Mouse (Mus musculus): ENCODE data around the gene Leng1. TPM values are rescaled to one million over a fixed set of nuclear protein-coding genes. Genes with fewer than 3 reads are reported as not detected.
A peak's percentile ranks its signal among the peaks of the same experiment; 100 is the strongest.

Gene Leng1
- total RNA-seq, 4 experiments from 2014 or later: 2.8 to 4.8 (median 3.7) TPM

DNA sequence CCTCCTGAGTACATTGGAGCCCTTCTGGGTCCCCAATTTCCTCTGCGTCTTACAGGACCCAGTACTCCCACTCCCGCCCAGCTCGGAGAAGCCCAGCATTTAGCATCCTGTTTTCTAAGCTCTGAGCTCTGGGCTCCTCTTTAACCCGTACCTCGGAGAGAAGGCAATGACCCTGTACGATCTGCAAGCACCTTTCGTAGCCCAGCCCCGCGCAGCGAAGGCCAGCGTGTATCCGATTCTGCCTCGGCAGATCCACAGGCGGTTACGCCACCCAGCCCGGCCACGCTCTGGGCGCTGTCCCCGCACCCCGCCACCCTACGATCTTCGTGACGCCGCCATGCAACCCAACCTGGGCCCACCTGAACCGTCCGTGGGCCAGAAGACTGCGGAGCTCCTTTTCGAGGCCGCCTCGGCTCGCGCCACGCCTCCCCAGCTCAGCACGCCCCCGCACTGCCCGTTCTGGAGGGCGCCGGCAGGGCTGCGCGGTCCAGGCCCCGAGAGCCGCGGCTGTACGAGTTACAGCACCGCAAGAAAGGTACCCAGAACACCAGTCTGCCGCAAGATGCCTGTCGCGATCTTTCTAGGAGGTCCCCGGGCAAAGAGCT, 26.8 kb upstream of the Leng1 start, which contains the start of gene Tsen34:
TSS of gene Tsen34 (plus strand) at position 482 of the 605 bp plus-strand sequence.
- DNase-seq (ENCODE audit: low spot score in 2 of 2): no peak

DNA sequence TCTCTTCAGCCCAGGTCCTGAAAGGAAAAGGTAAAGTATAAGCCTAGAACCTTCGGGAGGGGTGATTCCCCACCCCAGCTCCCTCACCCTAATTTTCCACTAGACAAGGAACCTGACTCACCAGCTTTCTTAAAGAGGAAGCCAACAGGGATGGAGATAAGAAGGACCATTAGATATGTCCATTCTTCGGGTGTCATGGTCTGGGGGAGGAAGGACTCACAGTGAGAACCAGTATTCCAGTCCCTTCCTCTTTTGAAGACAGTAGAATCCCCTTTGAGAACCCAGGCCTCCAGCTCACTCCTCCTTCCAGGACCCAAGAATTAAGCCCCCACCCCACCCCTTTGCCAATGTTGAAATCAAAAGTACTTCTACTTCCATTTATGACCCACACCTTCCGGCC, 26.3 kb upstream of the Leng1 start:
- no peak for DNase-seq (ENCODE audit: low spot score in 2 of 2)

DNA sequence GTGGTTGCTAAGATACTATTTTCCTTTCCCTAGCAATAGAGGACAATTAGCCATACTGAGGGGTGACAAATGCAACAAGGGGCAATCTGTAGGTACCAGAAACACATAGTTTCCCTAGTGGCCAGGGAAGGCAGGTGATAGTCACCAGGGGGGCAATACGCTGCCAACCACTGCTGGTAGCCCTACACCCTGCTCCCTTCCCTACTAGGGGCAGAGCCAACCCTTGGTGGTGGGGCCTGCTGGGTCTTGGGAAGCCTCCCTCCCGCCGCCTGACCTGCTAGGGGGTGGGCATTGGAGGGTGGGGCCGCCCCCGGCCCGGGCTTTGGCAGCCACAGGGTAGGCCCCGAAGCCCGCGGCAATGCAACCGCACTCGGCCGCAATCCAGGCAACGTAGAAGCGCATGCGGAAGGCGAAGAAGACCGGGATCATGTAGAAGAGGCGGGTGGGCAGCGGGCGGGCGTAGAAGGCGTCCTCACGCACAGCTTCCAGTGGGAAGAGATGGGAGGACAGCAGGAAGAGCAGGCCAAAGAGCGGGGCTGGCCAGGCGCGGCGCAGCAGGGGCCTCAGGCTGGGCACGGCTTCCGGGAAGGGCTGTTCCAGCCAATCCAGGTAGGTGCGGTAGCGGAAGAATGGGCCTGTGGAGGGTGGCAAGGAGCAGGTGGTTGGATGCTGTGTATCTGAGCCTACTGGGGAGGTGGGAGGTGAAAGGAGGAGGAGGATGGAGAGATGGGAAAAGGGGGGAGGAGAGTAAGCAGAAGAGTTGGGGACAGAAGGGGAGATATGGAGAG, 20.0 kb upstream of the Leng1 start:
- DNase-seq (ENCODE audit: low spot score in 2 of 2): no peak

DNA sequence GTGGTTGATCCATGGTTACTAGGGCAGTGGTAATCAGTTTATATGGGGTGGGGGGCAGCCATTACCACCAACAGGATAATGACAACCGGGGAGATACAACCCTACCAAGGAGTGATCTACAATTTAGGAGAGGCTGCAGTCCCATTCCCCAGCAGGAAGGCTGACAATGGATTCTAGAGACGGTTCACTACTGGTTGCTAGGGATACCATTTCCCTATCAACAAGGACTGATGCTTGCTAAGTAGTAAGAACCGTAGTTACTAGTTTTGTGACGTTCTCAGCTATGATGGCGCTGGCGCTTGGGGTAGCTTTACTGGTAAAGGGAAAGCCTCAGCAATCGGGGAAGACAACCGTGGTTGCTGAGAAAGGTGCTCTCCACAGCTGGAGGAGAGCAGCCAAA, 19.1 kb upstream of the Leng1 start:
- DNase-seq (ENCODE audit: low spot score in 2 of 2): no peak

DNA sequence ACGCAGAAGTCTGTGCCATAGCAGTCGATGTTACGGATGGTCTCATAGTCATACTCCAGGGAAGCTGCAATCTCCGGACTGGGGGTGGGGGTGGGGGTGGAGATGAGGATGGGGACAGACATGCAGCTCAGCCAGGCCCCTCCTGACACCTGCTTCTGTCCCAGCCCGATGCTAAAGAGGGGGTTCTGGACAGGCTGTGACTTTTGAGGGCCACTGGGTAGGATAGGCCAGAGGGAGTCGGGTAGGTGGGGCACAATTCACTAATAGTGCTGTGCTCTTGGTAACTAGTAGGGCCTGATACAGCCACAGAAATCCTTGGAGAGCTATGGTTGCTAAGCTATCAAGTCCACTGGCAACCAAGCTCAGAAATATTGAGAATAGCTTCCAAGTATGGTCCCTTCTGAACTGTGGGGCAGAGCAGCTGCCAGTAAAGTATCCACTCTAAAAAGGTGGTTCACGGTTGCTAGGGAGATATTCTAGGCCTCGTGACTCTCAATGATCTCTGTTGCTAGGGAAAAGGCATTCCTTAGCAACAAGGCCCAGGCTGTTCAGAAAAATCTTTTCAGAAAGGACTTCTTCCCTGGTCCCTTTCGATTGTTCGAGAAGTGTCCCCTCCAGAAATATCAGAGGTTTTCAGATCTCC, 18.4 kb upstream of the Leng1 start:
- no peak for DNase-seq (ENCODE audit: low spot score in 2 of 2)

DNA sequence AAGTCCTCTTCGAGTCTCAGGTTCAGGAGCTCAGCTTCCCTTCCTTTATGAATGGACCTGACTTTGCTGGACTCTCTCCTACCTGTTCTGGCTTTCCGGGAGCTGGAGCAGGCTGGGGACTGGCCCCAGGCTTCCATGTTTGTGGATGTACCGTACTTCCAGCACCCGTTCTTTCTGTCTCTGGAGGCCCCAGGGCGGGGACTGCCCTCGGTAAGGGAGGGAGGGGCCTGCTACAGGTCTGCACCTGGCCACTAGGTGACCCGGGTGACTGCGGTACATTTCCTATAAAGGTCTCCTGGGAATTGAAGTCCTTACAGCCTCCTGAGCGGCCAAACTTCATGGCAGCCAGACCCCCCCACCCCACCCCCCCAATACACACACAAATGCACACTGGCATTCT, 11.7 kb upstream of the Leng1 start, which contains the start of gene Tmc4:
TSS of gene Tmc4 (minus strand) at position 212 of the 400 bp plus-strand sequence.
- DNase-seq (ENCODE audit: low spot score in 2 of 2): no peak

DNA sequence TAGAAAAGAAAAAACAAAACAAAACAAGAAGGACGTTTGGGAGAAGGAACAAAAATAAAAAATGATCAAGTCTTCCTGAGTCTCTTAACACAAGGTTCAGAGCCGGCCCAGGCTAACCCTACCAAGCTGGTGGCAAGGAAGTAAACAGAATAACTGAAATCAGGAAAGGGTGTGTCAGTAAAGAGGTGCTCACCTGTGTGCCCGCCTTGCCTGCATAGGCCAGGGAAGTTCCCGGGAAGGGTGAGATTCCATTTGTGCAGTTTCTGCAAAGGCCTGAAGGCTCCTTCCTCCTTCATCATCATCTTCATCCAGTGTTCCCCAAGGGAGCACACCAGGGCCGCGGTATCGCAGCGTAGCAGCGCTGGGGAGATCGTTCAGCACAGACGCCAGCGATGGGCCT, 10.7 kb upstream of the Leng1 start:
- DNase-seq (ENCODE audit: low spot score in 2 of 2): no peak

DNA sequence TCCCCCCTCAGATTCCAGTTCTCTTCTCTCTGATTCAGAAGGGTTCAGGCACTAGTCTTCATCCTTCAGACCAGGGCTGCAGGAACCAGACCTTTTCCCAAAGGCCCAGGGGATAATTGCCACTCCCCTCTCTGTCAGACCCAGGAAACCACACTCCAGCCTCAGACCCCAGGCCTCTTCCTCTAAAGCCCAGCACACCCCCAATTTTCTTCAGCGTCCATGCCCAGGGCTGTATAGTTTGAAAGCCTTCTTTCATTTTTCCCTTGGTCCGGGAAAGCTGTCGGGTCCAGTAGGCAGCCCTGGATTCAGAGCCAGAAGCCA, 9.5 kb upstream of the Leng1 start:
- DNase-seq (ENCODE audit: low spot score in 2 of 2): no peak

DNA sequence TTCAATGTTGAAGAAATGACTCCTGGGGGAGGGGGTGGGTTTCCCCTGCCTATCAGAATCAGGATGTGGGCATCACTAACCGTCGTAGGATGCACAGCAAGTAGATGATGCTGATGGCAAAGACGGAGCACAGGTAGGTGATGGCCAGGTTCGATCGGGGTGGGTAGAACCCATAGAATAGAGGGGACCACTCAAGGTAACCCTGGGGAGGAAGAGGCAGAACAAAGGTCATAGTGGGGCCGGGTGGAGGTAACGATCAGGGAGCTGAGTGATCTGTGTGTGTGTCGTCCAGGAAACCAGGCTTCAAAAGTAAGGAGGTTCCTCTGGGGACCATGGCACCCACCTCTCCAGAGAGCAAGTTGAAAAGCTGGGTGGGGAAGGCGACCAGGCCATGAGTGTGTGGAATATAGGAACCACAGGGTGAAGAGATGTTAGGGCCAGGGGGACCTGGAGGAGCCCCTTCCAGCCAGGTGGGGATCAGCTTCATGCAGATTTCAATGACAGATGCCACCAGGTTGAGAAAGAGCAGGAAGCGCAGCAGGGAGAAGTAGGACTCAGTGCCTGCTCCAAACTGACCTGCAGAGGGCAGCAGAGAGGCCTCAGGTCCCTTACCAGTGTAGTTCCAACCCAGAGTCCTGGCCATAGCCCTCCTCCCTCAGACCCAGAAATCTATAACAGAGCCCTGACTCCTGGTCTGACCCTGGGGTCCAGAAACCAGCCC, 9.0 kb upstream of the Leng1 start:
- DNase-seq (ENCODE audit: low spot score in 2 of 2): peak; percentile 35 to 62

DNA sequence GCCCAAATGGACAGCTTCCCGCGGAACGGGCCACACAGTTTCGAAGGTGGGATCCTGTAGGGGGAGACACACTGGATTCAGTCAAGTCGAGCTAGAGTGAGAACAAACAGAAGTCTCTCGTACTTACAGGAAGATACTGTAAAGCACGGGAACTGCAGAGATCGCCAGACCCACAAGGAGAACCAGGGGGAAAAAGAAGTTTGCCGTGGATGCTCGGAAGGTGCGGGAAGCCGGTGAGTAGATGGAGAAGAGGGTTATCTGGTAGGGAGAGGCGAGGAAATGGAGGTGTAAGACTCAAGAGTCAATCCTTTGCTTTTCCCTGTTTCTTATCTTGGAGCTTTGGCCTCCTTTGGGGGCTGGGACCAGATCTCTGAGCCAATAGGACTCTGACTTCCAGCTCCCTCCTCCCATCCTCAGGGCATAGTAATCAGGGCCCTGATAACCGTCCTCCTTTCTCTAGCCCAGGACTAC, 1.3 kb upstream of the Leng1 start:
- no peak for DNase-seq (ENCODE audit: low spot score in 2 of 2)

DNA sequence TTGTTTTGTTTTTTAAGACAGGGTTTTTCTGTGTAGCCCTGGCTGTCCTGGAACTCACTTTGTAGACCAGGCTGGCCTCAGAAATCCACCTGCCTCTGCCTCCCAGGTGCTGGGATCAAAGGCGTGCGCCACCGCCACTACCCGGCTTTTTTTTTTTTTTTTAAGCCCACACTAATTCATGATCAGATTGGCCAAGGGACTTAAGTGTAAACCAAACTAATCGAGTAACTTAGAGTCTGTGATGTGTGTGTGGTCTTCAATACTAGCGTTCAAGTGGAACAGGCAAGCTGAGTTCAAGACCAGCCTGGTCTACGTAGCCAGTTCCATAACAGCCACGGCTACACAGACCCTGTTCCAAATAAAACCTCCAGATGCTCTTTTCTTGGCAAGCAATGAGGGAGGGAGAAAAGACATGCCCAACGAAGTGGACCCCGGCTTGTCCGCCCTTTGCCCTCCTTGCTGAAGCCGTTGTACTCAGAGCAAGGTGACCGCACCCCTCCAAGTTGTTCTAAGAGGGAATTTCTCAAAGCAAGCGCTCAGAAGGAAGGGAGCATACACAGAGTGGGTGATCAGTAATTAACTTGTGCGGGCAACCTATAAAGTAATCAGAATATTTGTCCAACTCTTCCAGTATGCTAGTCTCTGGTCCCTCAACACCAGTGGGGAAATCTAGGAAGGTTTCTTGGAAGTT, 971 bp downstream of the Leng1 start:
- no peak for DNase-seq (ENCODE audit: low spot score in 2 of 2)

DNA sequence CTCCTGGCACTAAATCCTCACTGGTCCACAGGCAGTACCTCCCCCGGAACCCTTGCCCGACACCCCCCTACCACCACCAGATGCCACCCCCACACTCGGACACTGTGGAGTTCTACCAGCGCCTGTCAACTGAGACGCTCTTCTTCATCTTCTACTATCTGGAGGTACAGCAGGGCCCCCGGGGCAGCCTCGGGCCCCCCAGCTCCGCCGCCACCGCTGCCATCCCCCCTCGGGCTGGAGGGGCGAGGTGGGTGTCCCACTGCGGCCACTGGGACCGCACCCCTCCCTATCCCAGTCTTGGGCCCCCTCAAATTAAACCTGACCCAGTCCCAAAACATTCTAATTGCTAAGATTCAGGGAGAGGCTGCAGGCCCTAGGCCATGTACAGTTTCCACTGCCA, 7.1 kb downstream of the Leng1 start:
- DNase-seq (ENCODE audit: low spot score in 2 of 2): no peak

DNA sequence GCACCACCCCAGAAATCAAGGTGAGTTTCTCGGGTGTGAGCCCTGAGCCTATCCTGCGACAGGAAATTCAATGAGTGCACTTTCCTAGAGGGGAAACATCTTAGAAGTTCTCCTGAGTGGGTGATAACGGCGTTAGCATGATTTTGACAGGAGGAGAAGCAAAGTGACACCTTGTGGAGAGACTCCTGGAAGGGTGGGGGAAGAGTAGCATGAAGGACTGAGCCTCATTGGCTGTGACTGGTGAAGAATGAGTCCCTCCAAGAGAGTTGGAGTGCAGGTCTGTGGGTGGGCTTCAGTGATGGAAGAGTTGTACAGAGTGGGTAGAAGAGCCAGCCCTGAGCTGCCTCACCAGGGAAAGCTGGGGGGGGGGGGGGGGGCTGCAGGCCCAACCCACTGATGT, 8.7 kb downstream of the Leng1 start:
- DNase-seq (ENCODE audit: low spot score in 2 of 2): no peak

DNA sequence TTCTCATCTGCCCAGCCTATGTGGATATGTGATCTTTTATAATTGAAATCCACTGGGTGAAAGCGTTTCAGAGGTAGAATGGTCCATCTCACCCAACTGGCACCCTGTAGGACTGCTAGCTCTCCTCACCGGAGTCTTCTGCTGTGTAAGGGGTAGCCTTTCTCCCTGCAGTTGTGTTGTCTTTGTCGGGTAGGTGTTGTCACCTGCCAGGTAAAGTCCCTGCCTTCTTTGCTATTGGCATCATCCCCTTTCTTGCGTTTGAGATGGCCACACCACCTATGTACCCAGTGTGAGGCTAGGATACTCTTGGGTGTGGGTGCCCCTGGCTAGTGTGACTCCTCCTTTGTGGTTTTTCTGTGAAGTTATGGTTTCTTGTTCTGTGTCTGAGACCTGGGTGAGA, 19.0 kb downstream of the Leng1 start:
- no peak for DNase-seq (ENCODE audit: low spot score in 2 of 2)

DNA sequence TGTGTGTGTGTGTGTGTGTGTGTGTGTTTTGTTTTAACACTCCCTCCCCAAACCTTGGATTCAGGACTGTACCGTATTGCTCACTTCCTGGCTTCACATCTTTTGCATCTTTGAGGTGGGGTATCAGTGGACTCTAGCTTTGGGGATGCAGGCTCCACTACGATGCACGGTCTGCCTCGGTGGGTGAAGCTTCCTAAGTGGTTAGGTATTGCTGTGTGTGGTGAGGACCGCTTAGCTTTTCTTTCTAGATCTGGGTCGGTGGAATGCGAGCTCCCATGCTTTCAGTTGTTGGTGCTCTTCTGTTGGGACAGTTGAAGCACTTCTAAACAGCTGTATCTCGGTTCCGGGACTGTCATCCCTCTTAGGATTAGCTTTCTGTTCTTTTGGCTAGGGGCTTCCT, 19.5 kb downstream of the Leng1 start:
- no peak for DNase-seq (ENCODE audit: low spot score in 2 of 2)

DNA sequence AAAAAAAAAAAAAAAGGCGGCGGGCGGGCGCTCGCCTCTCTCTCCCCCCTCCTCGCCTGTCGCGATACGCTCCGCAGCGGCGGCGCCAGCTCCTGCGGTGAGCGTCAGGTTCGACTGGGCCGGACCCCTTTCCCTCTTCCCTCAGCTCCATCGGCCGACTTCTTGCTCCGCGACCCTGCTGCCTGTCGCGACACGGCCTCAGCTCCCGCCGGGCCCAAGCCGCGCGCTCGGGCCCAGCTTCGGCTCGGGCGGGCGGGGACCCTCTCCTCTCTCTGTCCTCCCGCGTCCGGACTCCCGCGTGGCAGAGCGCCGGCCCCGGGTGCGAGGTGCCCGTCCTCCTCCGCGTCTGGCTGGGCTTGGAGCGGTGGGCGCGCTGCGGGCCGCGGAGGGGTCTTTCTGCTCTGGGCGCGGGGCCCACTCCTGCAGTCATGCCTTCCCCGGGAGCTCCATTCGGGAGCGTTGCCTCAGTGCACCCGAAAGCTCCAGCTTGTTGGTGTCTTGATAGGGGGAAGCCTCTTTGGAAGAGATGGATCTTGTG, 20.1 kb downstream of the Leng1 start:
- no peak for DNase-seq (ENCODE audit: low spot score in 2 of 2)

DNA sequence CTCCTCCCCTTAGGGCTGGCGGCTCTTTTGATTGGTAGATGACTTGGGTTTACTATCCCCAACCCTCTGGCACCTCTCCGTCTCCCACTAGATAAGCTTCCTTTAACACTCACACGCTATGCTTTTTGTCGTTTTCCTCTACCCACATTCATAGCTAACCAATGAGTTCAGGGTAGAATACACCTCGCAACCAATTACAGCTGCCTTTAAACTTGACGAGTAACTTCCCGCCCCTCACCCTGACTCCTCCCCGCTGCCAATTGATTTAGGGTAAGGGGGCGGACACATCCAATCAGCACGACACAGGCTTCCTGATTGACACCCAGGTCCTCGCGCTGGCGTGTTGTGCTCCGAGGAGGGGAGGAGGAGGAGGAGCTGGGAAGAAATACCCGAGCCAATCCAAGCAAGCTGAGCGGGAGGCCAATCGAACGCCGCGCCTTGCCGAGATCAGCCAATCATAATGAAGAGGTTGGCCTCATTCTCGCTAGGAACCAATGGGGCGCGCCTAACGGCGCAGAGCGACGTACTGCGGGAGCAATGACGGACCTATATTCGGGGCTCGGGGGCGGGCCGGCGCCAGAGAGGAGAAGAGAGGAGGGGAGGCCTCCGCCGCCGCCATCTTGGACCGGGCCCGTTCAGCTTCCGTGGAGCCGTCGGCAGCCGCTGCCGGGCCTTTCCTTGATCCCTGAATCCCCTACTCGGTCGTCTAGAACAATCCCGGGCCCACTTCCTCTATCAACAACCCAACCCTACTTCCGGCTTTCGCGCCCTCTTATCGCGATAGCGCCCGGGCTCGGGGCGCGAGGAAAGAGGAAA, 20.8 kb downstream of the Leng1 start, which contains the start of gene Cnot3:
TSS of gene Cnot3 (plus strand) at position 597 of the 816 bp plus-strand sequence.
- DNase-seq (ENCODE audit: low spot score in 2 of 2): peak; percentile 97 to 99

DNA sequence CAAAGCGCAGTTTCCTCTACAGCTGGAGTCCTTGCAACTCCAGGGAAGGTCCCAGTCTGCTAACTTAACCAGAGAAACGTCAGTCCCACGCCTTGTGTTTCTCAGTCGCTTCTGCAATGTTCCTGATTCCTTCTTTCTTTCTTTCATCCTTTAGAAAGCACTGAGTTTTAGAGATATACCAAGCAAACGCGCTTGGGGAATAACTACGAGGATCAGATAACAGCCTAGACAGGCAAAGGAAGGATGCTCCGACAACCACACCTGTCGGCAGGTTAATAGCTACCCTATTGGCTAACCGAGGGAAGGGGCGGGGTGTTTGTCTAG, 21.3 kb downstream of the Leng1 start:
- DNase-seq (ENCODE audit: low spot score in 2 of 2): no peak

DNA sequence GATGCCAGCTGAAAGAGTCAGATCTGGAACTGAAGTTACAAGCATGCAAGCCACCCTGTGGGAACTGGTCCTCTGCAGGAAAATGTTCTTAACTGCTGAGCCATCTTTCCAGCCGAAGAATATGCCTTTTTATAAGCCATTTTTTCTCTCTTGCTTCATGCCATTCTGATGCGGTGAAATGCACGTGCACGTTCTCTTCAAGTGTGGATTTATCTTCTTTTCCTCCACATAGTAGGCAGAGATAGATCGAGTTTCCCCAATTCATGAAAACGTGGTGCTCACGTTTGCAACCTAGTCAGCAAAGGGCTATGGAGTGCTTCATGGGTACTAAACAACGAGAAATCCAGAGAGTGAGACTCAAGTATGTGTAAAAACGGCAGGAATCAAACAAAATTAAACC, 21.8 kb downstream of the Leng1 start:
- no peak for DNase-seq (ENCODE audit: low spot score in 2 of 2)

DNA sequence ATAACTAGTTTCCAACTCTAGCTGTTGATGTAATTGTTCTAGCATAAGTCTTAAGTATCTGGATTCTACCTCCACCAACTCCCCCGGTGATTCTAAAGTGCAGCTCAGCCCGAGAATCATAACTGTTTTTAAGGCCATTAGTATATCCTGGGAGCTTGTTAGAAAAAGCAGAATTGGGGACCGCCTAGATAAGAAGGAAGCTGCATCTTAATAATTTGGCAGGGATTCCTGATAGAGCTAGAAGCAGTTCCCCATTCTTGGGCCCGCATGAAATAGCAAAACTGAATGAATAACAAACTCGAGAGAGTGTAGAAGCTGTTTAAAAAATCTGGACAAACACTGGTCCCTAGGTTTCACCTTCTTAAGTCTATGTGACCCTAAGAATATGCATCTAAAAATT, 22.2 kb downstream of the Leng1 start:
- DNase-seq (ENCODE audit: low spot score in 2 of 2): no peak

Measured in gastrocnemius, adult 8-10 months (tissue).